Mouse (Mus musculus): ENCODE data around the gene Ech1.

The Ech1 gene

DNA sequence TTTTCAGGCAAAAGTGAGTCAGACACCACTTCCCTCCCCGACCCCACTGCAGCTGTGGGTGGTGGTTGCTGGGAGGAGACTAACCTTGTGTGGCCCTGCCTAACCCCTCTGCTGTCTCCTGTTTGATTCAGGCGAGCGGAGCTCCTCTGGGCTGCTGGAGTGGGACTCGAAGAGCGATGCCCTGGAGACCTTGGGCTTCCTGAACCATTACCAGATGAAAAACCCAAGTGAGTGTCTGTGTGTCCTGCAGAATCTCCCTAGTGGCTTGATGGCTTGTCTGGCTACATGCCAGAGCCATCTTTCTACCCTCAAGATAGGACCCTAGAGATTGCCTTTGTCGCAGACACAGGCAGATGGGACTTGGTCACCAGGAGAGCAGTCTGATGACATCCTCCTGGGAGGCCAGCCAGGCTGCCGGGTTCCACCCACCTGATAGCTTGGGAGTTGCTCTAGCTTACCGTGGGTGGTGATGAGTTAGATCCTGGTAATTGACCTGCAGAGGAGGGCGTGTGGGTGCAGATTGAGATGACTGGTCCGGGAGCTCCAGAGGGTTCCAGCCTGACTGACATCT, 3.7 kb upstream of the Ech1 start:
- peak; percentile 98 for DNase-seq

DNA sequence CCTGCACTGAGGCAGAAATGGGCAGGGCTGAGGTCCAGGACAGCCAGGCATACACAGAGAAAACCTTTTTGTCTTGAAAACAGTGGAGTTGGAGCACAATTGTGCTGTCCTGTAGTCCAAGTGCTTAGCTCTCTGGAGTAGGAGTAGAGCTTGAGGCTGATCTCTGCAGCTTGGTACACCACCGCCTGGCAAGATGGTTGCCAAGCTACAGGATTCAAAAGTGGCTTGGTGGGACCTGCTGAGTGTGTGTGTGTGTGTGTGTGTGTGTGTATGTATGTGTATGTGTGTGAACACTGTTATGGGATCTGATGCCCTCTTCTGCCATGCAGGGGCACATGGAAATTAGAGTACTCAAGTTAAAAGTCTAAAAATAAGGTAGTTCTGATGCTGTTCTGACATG, 2.5 kb upstream of the Ech1 start:
- no peak for DNase-seq

DNA sequence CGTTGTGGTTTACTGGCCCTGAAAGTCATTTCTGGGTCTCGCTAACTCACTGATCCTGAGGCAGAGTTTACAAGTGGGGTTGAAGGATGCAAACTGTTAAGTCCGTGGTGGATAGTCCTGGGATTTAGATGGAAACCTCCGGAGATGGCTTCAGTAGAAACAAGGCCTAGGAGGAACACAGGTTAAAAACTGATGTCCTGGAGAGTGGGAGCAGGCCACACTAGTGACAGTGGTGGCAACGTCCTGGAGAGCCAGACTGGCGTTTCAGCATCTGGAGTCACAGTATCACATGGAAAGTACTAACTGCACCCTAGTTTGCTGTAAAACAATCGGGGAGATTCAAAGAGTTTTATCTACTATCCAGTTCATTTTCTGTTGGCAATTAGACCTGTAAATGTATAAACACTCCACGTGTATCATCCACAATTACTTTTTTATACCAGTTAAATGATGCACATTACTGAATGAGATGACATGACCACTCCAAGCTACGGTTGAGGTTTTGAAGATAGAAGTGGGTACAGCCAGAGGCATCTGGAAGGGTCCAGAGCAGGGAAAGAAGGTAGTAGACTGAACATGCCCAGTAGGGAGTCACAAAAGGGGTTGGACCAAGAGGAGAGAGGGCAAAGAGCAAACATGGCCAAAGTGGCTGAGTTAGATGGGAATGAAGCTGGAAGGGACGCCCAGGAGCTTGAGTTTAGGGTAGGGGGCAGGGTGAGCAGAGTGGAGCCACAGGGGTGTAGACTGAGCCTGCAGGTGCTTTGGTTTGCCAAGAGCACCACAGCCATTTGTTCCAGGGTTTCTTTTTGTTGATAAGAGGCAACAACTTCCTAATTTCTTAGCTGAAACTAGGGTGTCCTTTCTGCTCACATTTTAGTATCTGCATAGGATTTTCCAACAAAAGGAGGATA, 1.8 kb upstream of the Ech1 start:
- no peak for DNase-seq

DNA sequence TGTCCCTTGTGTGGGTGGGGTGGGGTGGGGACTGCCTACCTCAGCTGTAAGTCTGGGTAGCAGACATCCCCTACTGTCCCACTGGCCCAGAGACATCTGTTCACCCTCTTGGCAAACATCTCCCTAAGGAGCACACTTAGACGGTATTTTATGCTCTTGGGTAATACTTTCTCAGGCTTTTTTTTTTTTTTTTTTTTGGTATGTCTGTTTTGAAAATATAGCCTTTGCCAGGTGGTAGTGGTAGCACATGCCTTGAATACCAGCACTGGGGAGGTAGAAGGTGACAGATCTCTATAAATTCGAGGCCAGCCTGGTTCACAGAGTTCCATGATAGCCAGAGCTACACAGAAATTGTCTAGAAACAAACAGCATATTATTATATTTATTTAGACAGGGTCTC, 1.1 kb upstream of the Ech1 start:
- DNase-seq = no peak

DNA sequence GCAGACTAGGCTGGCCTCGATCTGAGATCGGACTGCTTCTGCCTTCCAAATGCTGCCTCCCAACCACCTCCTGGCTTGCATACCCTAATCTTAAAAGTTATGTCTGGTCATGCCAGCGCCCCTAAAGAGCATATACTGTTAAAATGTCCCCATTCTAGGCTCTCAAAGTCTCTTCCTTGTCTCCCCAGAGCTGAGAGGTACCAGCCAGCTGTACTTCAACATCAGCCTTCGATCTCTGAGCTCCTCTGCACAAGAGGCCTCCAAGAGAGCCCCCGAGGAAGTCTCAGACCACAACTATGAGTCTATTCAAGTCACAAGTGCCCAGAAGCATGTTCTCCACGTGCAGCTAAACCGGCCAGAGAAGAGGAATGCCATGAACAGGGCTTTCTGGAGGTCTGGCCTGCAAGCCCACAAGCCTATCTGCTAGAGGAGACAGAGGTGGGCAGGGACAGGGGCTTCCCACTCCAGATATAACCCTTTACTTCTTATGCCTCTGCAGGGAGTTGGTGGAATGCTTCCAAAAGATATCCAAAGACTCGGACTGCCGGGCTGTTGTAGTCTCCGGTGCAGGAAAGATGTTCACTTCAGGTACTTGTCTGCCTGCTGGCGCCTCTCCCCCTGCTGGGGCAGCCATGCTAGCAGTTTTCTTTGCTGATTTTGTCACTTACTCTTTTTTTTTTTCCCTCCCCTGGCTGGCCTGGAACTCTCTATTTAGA, 827 bp downstream of the Ech1 start:
- peak; percentile 96 for DNase-seq

DNA sequence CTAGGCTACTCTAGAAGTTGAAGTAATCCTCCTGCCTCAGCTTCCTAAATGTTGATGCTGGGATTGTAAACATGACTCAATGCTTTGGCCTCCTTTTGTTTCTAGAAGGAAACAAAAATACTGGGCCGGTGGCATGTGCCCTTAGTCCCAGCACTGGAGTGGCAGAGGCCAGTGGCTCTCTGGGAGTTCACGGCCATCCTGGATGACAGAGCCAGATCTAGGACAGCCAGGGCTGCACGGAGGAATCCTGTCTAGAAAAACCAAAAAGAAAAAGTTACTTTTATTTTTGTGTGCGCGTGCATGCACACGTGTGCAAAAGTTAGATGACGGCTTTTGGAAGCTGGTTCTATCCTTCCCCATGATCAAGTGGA, 1.4 kb downstream of the Ech1 start:
- DNase-seq = peak; percentile 88

DNA sequence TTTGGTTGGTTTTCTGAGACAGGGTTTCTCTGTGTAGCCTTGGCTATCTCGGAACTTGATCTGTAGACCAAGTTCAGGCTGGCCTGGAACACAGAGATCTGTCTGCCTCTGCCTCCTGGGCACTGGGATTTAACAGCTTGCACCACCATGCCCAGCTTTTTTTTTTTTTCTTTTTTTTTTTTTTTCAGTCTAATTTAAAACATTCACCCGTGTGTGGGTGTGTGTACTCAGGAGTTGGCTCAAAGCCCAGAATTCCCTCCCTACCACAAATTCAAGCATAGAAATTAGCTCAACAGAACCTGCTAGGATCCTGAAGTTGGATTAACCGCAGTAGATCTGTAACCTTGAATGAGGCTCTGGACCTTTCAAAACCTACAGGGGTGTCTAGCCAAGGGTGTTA, 2.3 kb downstream of the Ech1 start:
- DNase-seq = peak; percentile 89

DNA sequence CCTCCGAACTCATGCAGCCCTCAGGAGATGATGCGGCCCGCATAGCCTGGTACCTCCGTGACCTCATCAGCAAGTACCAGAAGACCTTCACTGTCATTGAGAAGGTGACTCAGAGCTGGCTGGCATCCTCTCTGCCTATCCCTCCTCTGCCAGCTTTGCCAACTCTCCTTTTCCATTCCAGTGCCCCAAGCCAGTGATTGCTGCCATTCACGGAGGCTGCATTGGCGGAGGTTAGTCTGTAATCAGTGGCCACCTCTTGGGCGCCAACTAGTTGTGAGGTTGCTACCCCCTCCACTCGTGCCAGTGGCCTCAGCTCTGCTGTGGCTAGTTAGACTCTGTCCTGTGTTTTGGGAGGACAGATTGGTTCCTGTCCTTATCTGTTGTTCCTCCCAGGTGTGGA, 4.8 kb downstream of the Ech1 start:
- peak; percentile 97 for DNase-seq

DNA sequence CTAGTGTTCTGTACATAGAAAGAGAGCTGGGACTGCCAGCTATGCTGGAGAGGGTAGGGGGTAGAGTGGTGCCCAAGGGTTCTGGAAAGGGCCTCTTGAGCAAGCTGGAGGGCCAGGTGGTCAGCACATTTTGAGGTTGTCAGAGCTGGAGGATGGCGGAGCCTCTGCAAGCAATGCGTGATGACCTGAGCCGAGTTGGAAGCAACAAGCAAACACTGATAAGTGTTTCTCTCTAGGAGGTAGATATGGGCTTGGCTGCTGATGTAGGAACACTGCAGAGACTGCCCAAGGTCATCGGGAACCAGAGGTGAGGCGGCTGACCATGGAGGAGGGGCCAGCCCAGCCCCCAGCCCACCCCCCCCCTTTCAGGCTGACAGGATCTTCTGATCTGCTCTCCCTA, 6.0 kb downstream of the Ech1 start:
- peak; percentile 96 for DNase-seq

DNA sequence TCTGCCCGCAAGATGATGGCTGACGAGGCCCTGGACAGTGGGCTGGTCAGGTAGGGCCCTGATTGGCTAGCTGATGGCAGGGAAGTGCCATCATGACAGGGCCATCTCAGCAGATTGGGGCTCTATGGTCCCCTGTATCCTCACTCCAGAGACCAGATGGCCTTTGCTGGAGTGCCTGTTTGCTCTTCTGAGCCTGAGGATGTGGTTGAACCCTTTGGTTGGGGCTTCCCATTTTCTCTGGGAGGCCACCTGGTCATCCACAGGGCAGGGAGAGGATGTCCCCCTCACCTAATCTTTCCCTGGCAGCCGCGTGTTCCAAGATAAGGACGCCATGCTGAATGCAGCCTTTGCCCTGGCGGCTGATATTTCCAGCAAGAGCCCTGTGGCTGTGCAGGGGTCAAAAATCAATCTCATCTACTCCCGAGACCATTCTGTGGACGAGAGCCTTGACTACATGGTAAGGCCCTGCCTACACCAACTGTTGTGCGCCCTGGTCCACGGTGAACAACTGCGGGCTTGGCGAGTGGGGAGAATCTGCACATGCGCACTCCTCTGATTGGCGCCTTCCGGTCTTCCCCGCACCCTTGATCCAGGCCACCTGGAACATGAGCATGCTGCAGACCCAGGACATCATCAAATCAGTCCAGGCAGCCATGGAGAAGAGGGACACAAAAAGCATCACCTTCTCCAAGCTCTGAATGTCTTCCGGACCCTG, 6.6 kb downstream of the Ech1 start:
- DNase-seq = peak; percentile 93

DNA sequence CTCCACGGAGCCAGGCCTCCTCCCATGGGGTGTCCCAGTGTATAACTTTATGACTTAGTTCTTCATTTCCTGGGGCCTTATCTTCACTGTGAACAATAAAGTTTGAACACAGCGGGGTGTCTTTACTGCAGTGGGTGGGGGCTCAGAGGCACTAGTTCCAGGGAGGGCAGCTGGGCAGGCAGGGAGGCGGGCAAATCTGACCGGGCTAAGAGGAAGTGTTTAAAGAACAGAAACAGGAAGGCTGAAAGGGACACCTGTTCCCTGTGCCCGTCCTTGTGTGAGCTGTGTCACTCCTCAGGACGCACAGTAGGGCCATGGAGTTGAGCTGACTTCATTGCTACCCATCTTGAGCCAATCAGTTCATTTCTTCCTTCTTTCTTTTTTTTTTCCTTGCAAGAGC, 7.1 kb downstream of the Ech1 start:
- DNase-seq = no peak

DNA sequence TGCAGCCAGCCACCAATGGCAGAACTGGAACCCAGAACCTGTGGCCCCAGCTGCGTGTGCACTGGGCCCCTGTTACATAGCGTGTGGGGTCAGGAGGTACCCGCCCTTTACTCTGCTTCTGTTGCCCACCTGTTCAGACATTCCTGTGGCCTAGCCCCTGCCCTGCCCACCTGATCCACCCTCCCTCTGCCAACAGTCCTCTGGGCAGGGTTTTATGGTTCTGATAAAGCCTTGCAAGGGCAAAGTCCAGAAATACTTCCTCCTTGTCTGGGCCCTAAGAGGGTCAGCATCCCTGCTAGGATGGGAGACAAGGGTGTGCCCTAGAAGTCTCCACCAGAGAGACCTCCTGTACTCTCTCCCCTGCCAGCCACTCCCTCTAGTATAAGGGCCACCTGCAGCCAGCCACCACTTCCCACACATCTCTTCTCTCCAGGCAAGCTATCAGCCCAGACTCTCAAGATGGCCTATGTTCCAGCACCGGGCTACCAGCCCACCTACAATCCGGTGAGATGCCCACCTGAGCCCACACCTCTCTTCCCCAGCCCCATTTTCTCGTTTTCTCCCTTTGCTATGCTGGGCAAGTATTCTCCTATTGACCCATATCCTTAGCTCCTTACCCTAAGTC, 8.8 kb downstream of the Ech1 start, which contains the start of gene Lgals4:
Lgals4 (plus strand) TSS at position 132 of the 625 bp plus-strand sequence.
- DNase-seq = peak; percentile 88

DNA sequence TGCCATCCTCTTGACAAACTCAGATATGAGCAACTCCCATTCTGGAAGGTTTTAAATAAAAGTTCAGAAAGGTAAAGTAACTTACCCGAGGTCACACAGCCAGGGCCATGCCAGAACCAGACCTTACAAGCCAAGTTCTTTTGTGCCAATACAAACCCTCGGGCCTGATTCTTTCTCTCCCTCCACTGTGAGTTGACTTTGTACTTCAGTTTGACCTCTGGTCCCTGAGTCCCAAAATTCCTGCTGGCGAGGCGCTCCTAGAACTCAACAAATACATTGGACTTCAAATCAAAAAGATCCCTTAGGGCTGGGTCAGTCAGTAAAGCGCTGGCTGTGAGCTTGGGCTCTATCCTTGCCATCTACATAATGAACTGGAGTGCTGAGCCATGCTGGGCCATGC, 11.9 kb downstream of the Ech1 start:
- no peak for DNase-seq

DNA sequence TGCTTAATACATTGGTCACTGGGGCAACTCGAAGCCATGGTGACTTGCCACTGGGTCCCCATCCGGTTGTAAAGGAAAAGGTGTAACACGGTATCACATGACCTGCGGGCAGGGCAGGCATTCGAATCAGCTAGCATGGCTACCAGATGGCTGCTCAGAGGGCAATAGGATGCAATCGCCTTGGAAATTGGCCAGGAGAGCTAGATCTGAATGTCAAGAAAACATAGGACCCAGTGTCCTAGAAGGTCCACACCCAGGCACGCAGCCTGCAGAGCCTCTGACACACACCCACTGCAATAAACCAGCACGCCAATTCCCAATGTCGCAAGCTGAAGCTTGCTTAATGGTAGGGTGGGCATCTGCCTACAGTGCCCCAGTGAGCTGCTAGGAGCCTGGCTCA, 13.3 kb downstream of the Ech1 start:
- DNase-seq = no peak

DNA sequence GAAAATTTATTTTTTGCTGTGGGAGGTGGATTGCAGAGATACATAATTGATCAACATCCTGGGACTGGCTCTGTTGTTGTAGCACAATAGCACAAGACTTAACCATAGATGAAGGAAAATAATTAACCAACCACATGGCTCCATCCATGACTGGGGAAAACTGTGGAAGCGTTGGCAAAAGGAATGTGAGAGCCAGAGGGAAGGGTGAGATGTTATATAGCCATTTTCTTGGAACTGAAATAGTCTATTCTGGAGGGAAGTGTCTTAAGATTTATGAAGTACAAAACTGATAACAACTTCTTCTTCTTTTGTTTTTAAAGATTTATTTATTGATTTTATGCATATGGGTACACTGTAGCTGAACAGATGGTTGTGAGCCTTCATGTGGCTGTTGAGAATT, 22.3 kb downstream of the Ech1 start:
- DNase-seq = no peak

DNA sequence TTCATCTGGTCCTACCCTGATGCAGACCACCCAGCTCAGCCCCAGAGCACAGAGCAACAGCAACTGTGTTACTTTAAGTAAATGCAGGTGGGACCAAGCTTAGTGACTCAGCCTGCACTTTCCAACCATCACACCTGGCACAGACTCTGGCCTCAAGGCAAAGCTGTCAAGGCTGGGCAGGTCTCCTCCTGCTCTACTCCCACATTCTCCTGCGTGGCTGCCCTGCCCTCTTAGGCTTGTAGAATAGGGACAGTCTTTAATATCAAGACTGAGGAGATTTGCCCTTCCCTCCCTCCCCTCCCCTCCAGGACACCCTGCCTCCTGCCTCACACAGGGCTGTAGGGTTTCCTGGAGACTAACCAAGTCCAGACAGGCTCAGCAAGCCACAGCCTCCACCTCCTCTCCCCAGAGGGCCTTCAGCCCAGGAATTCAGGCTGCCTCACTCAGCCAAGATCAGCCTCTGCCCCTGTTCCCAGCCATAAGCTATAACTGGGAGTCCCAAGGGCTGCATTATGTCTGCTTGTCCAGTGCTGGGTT, 24.8 kb downstream of the Ech1 start:
- DNase-seq = peak; percentile 94

DNA sequence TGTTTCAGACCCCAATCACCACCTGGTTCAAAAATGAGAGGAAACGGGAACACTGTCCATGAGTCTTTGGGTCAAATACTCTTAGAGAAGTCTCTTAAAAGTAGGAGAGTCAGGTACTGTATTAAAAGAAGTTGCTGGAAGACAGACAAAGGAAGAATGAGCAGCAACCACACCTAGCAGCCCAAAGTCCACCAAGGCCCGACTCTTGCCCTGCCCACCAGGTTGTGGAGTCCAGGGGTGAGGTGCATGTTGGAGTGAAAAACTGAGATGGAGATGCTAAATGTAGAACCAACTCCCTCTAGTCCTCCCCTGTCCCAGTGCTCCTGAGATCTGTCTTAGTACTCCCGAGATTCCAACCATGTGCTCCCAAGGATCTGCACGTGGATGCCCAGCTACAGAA, 25.6 kb downstream of the Ech1 start:
- no peak for DNase-seq

DNA sequence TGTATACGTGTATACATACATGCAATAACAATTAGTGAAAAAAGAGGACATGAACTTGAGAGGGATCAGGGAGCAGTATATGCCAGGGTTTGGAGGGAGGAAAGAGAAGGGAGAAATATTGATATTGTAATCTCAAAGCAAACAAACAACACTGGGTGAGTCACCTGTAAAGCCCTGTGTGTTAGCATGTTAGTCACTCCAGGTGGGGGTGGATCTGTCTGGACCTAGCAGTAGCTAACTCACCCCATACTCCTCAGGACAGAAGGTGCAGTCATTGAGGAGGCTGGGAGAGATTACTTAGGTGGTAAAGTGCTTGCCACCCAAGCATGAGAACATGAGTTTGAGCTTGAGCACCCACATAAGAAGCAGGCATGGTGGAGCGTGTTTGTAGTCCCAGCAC, 34.9 kb downstream of the Ech1 start:
- DNase-seq = no peak

DNA sequence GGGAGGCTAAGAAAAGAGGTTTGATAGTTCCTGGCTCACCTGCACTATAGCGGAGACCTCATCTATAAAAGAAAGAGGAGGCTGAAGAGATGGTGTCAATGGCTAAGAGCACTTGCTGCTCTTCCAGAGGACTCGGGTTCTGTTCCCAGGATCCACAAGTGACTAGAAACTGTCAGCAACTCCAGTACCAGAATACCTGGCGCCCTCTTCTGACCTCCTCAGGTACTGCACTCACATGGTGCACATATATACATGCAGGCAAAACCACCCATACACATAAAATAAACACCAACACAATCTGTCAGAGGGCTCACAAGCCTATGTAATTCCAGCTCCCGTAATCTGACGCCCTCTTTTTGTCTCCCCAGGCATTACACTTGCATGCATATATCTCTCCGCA, 35.9 kb downstream of the Ech1 start:
- no peak for DNase-seq

DNA sequence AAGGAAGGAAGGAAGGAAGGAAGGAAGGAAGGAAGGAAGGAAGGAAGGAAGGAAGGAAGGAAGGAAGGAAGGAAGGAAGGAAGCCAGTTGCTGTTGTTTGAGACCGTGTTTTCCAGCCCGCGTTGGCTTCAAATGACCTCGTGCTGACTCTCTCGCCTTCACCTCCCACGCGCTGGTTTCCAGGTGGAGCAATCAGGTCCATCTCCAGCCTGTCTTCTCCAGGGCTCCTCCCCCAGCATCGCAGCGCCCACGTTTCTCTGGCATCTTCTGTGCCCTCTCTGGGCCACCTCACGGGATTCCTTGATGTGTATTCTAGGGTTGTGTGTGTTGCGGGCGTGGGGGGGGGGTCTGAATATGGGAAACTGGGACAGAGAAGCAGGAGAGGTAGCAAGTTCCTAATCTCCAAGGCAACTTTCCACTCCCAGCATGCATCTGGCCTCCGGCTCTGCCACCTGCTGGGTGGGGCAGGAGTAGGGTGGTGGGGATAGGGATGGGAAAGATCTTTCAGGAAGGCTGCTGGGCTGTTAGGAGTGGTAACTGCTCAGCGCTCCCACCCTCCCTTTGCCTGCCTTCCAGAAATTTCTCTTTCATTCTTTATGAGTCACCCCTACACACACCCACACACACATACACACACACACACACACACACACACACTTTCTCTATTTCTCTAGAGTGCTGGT, 37.9 kb downstream of the Ech1 start:
- no peak for DNase-seq

DNA sequence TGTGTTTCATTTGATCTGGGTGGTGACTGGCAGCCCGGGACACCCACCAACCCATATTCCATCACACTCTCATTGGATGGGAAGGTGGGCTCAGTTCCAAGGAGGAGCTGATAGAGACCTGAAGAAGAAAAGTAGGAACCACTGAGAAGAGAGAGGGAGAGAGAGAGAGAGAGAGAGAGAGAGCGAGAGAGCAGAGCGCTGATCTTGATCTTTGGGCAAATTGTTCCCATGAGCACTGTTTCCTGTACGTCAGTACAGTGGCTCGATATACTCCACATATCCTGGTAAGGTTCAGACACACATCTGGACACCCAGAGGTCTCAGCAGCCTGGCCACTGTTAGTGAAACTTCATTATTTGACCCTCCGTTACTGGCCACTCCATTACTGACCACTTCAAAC, 38.5 kb downstream of the Ech1 start, which contains the start of gene Lgals7:
Lgals7 (plus strand) TSS at position 314 of the 400 bp plus-strand sequence.
- DNase-seq = no peak

DNA sequence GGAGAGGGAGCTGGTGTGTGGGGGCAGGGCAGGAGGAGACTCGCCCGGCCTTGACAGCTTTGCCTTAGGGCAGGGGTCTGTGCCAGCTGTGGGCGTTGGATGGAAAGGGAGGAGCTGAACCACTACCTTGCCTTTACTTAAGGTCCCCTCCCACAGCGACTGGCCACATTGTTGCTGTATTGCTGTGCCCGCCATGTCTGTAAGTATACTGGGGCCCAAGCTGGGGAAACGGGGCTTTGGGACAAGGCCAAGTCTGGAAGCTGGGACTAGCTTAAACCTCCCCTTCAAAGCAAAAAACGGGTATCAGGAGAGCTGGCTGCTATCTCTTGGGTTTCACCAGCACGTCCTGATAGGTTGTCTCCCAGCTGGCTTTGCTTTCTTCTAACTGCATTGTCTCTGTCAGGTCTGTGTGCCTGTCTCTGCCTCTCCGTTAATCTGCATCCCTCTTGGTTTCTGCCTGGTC, 39.3 kb downstream of the Ech1 start:
- DNase-seq = no peak

Measured in heart, adult 11 months (tissue).